Mouse (Mus musculus) hindbrain, embryonic 11.5 days (tissue): ENCODE measurements at regions not wholly inside any gene's neighbourhood (a gene's known extent, or its start where the extent isn't known, plus 50 kb on each side); places are given as distances from the start of the nearest gene placed in this dataset.

Source experiments
- ATAC-seq: fragments of 200-750 bp; cut with Nextera tagmentation; 2 replicates; pipeline ENCODE4 v1.8.0; 2017; ENCODE audit warnings: mild to moderate bottlenecking, moderate TSS enrichment, moderate library complexity; ENCODE audit not compliant: low FRiP score
- DNase-seq: peaks from one replicate; pipeline ENCODE4 v3.0.0-alpha.2; 2015; ENCODE audit warnings: low spot score
- H3K27ac ChIP-seq: fragments of 300-500 bp; sonication (generic); 2 replicates; pipeline ENCODE4 v1.5.1; 2014; ENCODE audit warnings: mild to moderate bottlenecking, low read depth, low read length
- H3K27me3 ChIP-seq: fragments of 300-500 bp; sonication (generic); 2 replicates; pipeline ENCODE4 v1.6.1; 2014; ENCODE audit warnings: mild to moderate bottlenecking, low read length, moderate library complexity, mixed read lengths; ENCODE audit not compliant: control insufficient read depth, insufficient read depth
- H3K36me3 ChIP-seq: fragments of 300-500 bp; sonication (generic); 2 replicates; pipeline ENCODE4 v1.6.1; 2014; ENCODE audit warnings: mild to moderate bottlenecking, low read length, moderate library complexity, mixed read lengths; ENCODE audit not compliant: control insufficient read depth, insufficient read depth
- H3K4me1 ChIP-seq: fragments of 300-500 bp; sonication (generic); replicated peaks from 2 replicates; pipeline ENCODE4 v1.6.1; 2014; ENCODE audit warnings: low read length, mixed read lengths; ENCODE audit not compliant: control insufficient read depth, insufficient read depth
- H3K4me2 ChIP-seq: fragments of 300-500 bp; sonication (generic); replicated peaks from 2 replicates; pipeline ENCODE4 v1.6.1; 2014; ENCODE audit warnings: mild to moderate bottlenecking, low read depth, low read length
- H3K4me3 ChIP-seq: fragments of 300-500 bp; sonication (generic); 2 replicates; pipeline ENCODE4 v1.5.1; 2014; ENCODE audit warnings: low read depth, low read length
- H3K9ac ChIP-seq: fragments of 300-500 bp; sonication (generic); 2 replicates; pipeline ENCODE4 v1.6.1; 2014; ENCODE audit warnings: low read depth, low read length
- H3K9me3 ChIP-seq: fragments of 300-500 bp; sonication (generic); 2 replicates; pipeline ENCODE4 v1.6.1; 2016; ENCODE audit warnings: low read length; ENCODE audit not compliant: control insufficient read depth
- WGBS: fragments of 180-500 bp; shearing (Covaris S2); extraction: QIAGEN DNeasy Blood & Tissue Kit; methylation state at CpG from one replicate; pipeline ENCODE4 v1.1.7; 2014; 5-methylcytosine and 5-hydroxymethylcytosine counted together

GRCm38 (mm10) chr5:119010048-119010447 lies 449.6 kb downstream of the Med13l start:
- DNase-seq (no peak), ATAC-seq (no peak)
- H3K4me3 ChIP-seq = no peak overlapping the region
- no peaks in the 10 kb centered on the region for H3K9me3 ChIP-seq
- no peak overlapping the region for H3K4me2 ChIP-seq
- no peak overlapping the region for H3K9ac ChIP-seq
- 0 out of 2 replicates have a peak, but pooled peaks cover 3% of the 10 kb centered on the region for H3K4me1 ChIP-seq
- WGBS = 81% methylated on average over 14 of the region's 14 CpGs
- H3K27ac ChIP-seq = no peak overlapping the region
- H3K36me3 ChIP-seq = no peaks in the 10 kb centered on the region
- no peaks in the 10 kb centered on the region; the same call in 1 of the 2 replicates for H3K27me3 ChIP-seq

- ATAC-seq = no peak
Observed at GRCm38 (mm10) chr5:119015181-119015580, 454.7 kb downstream of the Med13l start.

GRCm38 (mm10) chr5:119015606-119016255 lies 455.3 kb downstream of the Med13l start:
- no peak overlapping the region for H3K9ac ChIP-seq
- peak; percentile 43; the same call in 1 of the 2 replicates for ATAC-seq
- 17% methylated on average over 15 of the region's 15 CpGs for WGBS
- H3K4me1 ChIP-seq = no peaks in the 10 kb centered on the region
- H3K27me3 ChIP-seq = no peaks in the 10 kb centered on the region
- no peaks in the 10 kb centered on the region for H3K36me3 ChIP-seq
- no peaks in the 10 kb centered on the region for H3K9me3 ChIP-seq
- H3K27ac ChIP-seq = no peak overlapping the region
- H3K4me3 ChIP-seq = no peak overlapping the region
- peak; percentile 28 for DNase-seq
- H3K4me2 ChIP-seq = no peak overlapping the region

More at GRCm38 (mm10) chr5:119015181-119015580, 454.7 kb downstream of the Med13l start:
- Histone ChIP-seq H3K36me3 (no peaks in the 10 kb centered on the region), H3K4me2 (no peak overlapping the region), H3K9me3 (no peaks in the 10 kb centered on the region), H3K27ac (no peak overlapping the region), H3K4me1 (no peaks in the 10 kb centered on the region), H3K27me3 (no peaks in the 10 kb centered on the region), H3K4me3 (no peak overlapping the region), H3K9ac (no peak overlapping the region)
- 82% methylated on average over 5 of the region's 5 CpGs for WGBS
- no peak for DNase-seq

- Histone ChIP-seq H3K27me3 (no peaks in the 10 kb centered on the region), H3K4me1 (no peaks in the 10 kb centered on the region), H3K9me3 (no peaks in the 10 kb centered on the region), H3K27ac (no peak overlapping the region), H3K36me3 (no peaks in the 10 kb centered on the region), H3K9ac (no peak overlapping the region), H3K4me3 (no peak overlapping the region), H3K4me2 (no peak overlapping the region)
- ATAC-seq (no peak), DNase-seq (peak; percentile 32)
- WGBS = 20% methylated on average over 4 of the region's 4 CpGs
Observed at GRCm38 (mm10) chr5:119016420-119016819, 455.9 kb downstream of the Med13l start.

- ATAC-seq = no peak
- H3K36me3 ChIP-seq = no peaks in the 10 kb centered on the region
- no peaks in the 10 kb centered on the region for H3K4me1 ChIP-seq
- H3K27me3 ChIP-seq = peaks cover 3% of the 10 kb centered on the region; the same call in 1 of the 2 replicates
- 41% methylated on average over 8 of the region's 8 CpGs for WGBS
- no peak overlapping the region for H3K27ac ChIP-seq
- no peak overlapping the region for H3K4me2 ChIP-seq
- no peak overlapping the region for H3K4me3 ChIP-seq
- no peak for DNase-seq
- H3K9me3 ChIP-seq = no peaks in the 10 kb centered on the region
- no peak overlapping the region for H3K9ac ChIP-seq
Observed at GRCm38 (mm10) chr5:119023947-119024346, 463.5 kb downstream of the Med13l start.

GRCm38 (mm10) chr5:119032051-119032450 lies 471.6 kb downstream of the Med13l start:
- Histone ChIP-seq H3K27ac (no peak overlapping the region), H3K4me2 (no peak overlapping the region), H3K9ac (no peak overlapping the region), H3K36me3 (no peaks in the 10 kb centered on the region), H3K4me1 (no peaks in the 10 kb centered on the region), H3K27me3 (no peaks in the 10 kb centered on the region), H3K4me3 (no peak overlapping the region), H3K9me3 (no peaks in the 10 kb centered on the region)
- ATAC-seq (no peak), DNase-seq (no peak)
- WGBS = 91% methylated on average over 5 of the region's 5 CpGs

- no peaks in the 10 kb centered on the region for H3K9me3 ChIP-seq
- WGBS = 64% methylated on average over 10 of the region's 10 CpGs
- H3K27ac ChIP-seq = no peak overlapping the region
- no peaks in the 10 kb centered on the region for H3K27me3 ChIP-seq
- DNase-seq (no peak), ATAC-seq (no peak)
- no peak overlapping the region for H3K4me3 ChIP-seq
- no peak overlapping the region for H3K9ac ChIP-seq
- no peaks in the 10 kb centered on the region for H3K4me1 ChIP-seq
- no peaks in the 10 kb centered on the region for H3K36me3 ChIP-seq
- H3K4me2 ChIP-seq = no peak overlapping the region
Observed at GRCm38 (mm10) chr5:119044548-119044947, 484.1 kb downstream of the Med13l start.

- no peaks in the 10 kb centered on the region for H3K36me3 ChIP-seq
- no peak overlapping the region for H3K9ac ChIP-seq
- no peak overlapping the region for H3K27ac ChIP-seq
- no peaks in the 10 kb centered on the region for H3K27me3 ChIP-seq
- H3K4me3 ChIP-seq = no peak overlapping the region
- no peaks in the 10 kb centered on the region for H3K4me1 ChIP-seq
- H3K4me2 ChIP-seq = no peak overlapping the region
- 57% methylated on average over 4 of the region's 4 CpGs for WGBS
- DNase-seq = no peak
- no peak for ATAC-seq
- H3K9me3 ChIP-seq = no peaks in the 10 kb centered on the region
Observed at GRCm38 (mm10) chr5:119047581-119047980, 487.1 kb downstream of the Med13l start.

GRCm38 (mm10) chr5:119052354-119052996 lies 492.0 kb downstream of the Med13l start:
- Histone ChIP-seq H3K27ac (no peak overlapping the region), H3K4me2 (no peak overlapping the region), H3K4me1 (0 out of 2 replicates have a peak, but pooled peaks cover 2% of the 10 kb centered on the region), H3K36me3 (no peaks in the 10 kb centered on the region), H3K4me3 (no peak overlapping the region), H3K27me3 (peaks cover 3% of the 10 kb centered on the region), H3K9me3 (no peaks in the 10 kb centered on the region), H3K9ac (no peak overlapping the region)
- 58% methylated on average over 11 of the region's 11 CpGs for WGBS
- ATAC-seq = no peak
- no peak for DNase-seq
